Mouse (Mus musculus): Measurements from ENCODE around the gene Sh3gl3. TPM values are rescaled to one million over a fixed set of nuclear protein-coding genes. Genes with fewer than 3 reads are reported as not detected.

Gene Sh3gl3
- total RNA-seq (2022), result 10 to 100 TPM in 1 of 4 experiments, 1 to 10 TPM in 3; 7.7 to 10.7 (median 8.6) TPM

DNA sequence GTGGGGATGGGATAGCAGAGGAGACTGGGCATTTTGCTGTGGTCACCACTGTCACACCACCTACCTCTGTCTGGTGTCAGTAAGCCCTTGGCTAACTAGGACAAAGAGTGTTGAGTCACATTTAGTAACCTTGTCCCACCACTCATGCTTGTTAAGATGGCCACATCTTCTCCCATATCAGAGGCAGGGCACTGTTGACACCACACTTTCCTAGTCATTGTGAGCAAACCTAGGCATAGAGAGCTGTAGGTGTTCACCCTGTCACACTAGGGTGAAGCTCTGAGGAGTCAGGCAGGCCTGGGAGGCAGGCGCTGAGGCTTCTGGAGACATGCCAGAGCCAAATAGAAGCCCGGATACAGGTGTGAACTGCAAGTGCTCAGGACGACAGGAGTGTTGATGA lies at the start of gene Sh3gl3:
Gene Sh3gl3 (plus strand): TSS at position 301 of the 400 bp plus-strand sequence.
- DNase-seq, result no peak

DNA sequence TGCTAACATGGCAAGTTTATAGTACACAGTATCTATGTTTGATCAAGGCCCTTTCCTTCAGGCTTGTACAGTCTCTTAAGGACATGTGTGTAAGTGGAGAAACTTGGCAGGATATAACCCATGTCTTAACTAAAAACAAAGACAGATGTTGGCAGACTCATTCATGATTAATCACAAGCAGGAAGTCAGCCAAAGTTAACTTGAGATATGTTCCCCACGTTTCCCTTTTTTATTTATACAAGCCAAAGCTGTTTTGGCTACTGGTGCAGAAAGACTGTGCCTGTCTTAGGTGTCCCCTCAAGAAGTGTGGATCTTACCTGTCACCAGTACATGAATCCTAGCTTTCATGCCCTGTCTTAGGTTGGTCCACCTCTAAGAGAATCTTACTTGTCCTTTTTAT lies 35.4 kb upstream of the Sh3gl3 start:
- DNase-seq, result no peak

DNA sequence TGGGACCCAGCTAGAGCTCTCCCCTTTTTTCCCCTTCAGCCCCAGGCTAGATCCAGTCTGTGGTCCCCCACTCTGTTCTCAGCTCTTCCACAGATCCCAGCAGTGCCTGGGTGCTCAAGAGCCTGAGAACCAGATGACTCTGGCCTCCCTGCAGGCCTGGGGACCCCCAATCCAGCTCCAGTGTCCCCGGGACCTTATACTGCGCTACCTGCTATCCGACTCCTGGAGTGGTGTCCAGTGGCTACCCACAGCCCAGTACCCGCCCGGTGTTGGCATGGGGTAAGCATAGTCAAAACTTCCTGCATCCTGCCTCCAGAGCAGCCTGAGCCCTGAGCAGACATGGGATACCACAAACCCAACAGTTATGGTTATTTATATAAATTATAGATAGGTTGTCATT lies 26.5 kb upstream of the Sh3gl3 start:
- no peak for DNase-seq

DNA sequence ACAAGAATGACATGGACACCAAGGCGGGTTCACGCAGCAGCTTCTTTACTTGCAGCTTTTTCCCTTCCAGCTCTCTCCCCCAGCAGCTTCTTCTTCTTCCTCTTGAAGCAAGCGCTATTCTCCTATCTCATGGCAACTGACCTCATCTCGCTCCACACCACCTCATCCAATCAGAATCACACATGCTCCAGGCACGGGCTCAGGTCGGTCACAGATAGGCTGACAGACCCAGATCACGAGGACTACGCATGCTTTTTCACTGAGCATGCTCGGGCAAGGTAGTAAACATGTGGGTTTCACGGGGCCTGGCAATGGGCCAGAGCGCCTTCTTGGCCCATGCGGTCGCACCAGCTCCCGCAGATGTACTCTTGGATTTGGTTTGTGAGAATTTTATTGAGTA lies 9.0 kb upstream of the Sh3gl3 start:
- no peak for DNase-seq

DNA sequence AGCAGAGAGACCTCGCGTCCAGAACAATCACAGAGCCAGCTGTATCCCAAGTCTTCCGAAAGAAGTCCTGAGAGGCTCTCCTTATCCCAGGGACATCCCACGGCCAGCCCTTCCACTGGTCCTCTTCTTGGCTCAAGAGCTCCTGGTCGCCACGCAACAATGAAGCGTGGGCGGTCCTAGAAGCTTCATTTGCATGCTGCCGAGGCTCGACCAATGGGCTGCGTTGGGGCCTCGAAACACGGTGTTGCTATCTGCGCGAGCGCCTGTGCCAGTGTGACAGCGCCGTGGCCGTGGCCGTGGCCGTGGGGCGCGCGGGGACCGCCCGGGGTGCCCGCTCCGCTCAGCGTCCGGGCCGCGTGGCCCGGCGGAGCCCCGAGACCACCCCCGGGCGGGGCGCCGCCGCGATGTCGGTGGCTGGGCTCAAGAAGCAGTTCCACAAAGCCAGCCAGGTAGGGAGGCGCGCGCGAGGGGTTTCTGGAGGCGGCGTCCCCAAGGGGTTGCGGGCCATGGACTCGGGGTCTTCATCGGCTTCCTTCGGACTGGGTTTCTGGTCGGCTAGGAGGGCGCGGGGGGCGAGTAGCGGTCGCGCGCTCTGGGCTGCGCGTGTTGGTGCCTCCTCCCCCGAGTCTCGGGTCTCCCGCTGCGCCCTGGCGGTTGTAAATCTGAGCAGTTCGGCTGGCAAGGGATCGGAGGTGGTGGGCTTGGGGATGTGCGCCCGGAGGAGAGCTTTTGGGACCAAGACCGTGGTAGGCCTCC lies 1.1 kb downstream of the Sh3gl3 start:
- DNase-seq, result peak; percentile 80

DNA sequence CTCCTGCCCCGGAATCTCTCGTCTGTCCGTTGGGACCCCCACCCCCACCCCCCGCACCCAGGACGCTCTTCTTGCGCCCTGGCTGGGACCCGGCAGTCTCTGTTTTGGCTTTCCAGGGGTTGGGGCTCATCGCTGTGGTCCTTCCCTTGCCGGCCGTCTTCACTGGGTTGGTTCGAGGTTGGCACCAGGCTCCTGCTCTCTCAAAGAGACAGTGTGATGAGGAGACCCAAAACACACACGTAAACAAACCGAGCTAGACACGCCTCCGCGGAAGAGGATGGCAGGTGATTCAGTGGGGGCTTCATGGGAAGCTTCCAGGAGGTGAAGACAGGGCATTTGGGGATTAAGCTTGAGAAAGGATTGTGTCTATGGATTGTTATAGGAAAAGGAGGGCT lies 1.7 kb downstream of the Sh3gl3 start:
- no peak for DNase-seq

DNA sequence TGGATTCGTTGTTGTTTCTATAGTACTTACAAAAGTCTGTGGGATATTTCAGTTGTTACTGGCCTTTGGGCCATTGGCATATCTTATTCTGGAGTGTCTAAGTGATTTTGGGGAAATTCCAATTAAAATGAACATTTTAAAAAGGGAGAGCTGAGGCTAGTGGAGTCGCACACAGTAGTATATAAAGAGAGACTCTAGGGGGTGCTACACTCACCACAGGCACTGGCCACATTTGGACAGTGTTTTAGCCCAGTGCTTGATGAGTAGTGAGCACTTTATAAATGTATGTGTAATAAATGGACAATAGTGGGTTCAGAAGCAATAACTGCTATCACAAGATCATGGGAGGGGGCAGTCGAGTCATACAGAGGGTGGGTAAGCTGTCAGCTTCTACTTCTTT lies 2.6 kb downstream of the Sh3gl3 start:
- DNase-seq, result no peak

DNA sequence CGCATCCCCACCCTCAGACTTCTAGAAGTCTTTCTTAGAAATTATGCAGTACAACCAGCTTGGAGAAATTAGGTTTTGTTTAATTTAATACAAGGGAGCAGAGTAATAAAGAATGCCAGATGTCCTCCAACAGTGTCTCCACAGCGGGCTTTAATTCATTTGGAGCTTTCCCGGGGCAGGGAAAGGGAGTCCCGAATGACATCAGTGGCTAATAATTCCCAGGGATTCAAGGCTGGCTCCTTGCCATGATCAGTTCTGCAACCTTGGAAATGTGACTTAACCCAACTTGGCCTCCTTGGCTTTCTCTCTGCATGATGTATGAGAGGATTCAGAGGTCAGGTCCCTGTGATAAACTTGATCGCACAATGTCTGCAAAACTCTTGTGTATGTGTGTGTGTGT lies 3.7 kb downstream of the Sh3gl3 start:
- peak; percentile 60 for DNase-seq

DNA sequence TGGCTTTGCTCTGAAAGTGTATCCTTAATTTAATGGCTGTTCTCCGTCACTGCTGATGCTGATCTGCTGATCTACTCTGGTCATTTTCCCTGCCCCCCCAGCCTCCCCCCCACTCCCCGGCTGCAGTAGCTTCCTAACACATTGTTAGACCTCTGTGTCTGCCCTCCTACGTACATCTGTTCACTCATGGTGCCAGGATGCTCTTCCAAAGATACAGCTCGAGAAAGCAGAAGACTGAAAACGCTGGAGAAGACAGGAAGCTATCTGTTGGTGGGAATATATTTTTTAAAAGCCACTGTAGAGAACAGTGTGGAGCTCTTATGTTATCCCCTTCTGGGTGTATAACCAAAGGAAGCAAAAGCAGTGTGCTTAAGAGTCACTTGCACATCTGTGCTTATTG lies 7.3 kb downstream of the Sh3gl3 start:
- DNase-seq, result no peak

DNA sequence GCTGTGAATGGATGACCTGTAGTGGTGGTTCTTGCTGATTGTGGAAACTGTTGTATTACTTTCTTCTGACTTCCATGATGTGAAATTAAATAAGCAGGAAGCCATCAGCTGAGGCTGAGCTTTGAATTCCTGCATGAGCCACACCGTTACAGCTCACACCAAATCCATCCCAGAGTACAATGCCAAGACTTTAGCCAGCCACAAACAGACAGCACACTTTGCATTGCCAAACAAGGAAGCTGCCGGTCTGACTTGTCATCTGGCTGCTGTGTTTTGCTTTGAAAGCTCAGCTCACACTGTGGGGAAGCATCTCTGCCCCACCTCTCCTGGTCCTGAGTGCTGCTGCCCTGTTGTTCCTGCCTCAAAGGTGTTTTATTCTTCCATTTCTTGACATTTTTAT lies 9.1 kb downstream of the Sh3gl3 start:
- DNase-seq, result no peak

DNA sequence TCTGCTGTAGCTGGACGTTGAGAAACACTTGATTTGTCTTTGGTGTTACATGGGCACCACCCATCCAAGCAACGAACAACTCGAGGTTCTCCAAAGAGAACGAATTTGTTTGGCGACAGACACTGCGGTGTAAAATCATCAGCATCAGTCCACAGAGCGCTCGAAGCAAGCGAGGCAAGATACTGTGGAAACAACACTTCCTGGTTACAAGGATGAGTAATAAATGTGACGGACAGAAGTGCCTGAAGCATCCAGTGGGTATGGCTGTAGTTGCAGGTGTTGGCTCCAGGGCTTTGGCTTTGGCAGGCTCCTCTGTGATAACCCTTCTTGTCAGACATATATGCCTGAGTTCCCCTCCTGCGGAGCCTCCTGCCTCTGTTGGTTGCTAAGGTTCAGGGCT lies 18.0 kb downstream of the Sh3gl3 start:
- no peak for DNase-seq

DNA sequence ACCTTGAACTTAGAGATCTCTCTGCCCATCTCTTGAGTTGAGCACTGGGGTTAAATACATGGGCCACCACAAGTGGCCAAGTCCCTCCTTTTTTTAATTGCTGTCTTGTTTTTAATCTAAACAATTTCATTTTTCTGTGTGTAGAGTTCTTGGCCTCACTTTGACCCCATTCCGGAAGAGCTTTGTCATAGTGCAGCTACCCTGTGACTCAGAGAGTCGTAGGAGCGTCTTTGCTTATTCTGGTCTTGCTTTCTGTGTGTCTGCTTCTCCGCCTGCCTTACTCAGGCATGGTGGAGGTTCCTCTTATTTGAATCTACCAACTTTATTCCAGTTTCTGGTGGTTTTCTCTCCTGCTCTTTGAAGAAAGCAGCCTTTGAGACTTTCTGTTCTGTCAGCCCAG lies 18.9 kb downstream of the Sh3gl3 start:
- DNase-seq, result no peak

DNA sequence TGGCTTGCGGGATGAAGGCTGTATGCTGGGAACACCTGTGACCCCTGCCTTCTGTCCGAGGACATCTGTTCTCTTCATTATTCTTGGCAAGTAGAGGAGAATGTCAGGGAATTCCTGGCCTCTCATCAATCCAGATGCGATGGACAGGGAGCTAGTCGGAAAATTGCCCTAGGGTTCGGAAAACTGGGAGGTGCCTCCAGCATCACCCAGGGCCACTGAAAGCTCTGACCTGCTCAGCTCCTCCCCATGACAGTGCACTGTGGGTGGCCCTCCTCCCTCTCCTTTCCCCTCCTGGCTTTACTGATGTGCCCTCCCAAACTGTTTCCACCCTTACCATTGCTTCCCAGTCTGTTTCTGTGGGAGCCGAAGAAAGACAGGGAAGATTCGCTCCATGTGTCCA lies 29.5 kb downstream of the Sh3gl3 start:
- no peak for DNase-seq

DNA sequence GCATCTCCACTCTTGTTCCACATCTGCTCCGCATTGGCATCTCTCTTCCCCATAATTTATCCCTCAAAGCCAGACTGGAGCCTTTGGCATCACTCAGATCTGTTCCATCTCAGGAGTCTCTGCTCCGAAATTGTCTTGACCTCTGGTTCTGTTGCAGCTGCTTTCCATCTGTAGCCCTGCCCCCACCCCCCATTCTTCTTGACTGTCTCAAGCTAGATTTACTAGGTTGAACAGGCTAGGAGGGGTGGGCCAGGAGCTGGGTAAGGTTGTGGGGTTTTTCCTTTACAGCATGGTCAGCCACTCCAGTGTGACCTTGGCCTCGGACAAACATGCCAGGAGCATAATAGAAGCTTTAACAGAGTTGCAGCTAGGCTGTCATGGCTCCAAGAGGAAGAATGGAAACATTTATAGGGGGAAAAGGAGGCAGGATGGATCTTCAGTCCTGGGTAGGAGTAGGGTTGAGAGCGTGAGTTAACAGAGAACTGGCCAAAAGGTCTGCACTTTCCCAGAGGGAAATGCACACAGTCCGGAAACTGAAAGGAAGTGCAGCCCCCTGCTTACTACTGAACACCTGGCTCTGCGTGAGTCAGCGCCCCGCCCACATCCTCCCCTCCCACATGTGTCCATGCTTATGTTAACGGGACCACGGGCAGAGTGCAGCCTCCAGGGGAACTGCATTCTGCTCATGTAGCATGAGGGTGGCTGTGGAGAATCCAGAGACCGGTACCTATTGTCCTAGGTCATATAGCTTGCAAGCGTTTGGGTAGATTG lies 30.6 kb downstream of the Sh3gl3 start:
- no peak for DNase-seq

DNA sequence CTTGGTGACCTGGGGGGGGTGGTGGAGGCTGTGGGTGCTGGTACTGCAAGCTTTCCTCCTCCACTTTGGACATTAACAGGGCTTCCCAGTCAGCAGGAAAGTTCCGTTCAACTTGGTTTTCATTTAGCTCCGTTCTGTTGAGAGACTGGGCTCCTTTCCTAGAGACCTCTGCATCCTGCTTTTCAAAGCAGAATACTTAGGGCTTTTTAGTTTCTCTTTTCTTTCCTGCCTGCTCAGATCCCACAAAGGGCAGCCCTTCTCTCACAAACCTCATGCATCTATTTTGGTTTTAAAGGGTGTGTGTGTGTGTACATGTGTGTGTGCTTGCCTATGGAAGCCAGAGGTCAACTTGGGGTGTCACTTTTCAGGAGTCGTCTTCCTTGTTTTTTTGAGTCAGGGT lies 31.3 kb downstream of the Sh3gl3 start:
- no peak for DNase-seq

DNA sequence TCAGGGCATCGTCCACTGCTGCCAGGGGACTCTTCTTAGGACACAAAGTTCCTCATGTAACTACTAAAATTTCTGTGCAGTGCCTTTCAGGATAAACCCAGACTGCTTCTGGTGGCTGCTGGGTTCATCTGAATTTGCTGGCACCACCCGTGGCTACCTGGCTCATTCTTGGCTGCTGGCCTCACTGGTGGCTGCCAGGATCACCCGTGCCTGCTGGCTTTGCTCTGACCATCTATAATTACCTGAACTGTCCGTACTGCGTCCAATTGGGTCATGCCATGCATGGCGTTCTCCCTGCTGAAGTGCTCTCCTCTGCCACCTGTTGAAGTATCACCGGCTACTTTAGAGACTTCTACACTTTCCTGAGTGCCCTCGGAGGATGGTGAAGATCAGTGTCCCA lies 33.1 kb downstream of the Sh3gl3 start:
- no peak for DNase-seq

DNA sequence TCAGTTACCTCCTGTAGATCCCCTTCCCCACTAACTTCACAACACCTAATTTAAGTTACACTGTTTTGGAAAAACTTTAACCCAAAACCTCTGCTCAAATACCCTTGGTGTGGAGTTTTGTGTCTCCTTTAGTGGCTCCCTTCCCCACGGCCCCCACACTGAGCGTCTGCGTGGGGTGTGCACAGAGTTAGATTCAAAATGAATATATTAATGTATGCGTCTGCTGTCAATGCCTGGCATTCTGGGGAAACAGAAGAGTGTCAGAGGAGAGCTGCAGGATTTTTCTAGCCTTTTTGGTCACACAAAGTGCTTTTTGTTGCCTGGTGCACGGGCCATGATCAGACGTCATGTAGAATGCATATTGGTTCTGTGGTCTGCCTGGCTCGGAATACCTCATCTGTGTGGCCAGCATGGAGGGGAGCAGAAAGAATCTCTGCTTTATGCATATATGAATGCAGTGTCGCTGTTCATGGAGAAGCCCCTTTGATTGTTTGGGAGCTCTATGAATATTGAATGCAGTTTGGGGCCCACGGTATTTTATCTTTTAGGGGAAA lies 47.8 kb downstream of the Sh3gl3 start:
- no peak for DNase-seq

DNA sequence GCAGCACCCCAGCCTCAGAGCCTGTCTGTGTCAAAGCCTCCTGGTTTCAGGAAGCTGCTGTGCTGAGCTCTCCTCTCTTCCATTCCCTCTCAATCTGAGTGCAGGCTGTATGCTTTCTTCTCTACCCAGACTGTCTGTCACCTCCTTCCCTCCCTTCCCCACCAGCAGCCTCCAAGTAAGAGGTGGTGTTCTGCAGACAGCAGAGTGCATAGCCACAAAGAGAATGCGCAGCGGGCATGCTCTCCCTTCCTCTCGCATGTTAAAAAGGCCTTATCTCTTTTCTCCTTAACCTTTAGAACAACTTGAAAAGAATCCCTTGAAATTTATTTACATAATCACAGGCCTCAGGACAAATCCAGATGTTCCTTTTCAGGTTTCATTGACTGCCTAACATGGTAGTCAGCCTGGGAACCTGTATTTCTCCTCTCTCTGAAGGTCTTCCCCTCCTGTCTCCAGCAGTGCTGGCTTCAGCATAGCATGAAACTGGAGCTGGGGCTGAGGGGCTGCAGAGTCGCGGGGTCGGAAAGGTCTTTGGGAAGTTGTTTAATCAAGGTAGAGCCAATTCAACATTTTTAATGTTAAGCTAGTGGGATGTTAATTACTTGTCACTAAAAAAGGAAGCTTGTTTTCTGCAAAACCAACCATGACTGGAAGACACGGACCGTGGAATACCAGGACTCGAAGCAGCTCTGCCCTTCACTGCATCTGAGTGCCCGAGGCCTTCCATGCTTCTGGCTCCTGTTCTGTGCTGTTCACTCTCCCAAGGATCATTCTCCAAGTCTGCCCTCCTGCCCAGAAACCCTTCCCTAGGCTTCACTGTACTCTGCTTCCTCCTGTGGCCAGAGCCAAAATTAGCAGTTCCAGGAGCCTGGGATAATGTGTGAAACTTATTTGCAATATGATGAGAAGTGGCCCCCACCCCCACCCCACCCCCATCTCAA lies 50.5 kb downstream of the Sh3gl3 start:
- DNase-seq, result no peak

DNA sequence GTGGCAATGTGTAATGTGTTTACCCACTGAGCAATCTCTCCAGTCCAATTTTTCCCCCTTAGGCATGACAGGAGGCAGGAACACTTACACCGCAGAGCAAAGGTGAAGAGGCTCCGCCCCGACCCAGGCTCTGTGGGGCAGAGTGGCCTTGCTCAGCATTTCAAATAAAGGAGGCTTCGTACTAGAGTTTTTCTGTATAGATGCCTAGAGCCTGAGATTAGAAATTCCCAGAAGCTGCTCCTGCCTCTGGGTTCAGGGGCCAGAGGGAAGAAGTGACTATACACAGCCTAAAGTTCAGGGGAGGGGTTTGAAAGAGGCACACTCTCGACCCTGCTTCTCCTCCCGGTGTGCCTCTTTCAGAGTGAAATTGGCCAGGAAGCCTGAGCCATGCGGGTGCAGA lies 59.6 kb downstream of the Sh3gl3 start:
- DNase-seq, result no peak

DNA sequence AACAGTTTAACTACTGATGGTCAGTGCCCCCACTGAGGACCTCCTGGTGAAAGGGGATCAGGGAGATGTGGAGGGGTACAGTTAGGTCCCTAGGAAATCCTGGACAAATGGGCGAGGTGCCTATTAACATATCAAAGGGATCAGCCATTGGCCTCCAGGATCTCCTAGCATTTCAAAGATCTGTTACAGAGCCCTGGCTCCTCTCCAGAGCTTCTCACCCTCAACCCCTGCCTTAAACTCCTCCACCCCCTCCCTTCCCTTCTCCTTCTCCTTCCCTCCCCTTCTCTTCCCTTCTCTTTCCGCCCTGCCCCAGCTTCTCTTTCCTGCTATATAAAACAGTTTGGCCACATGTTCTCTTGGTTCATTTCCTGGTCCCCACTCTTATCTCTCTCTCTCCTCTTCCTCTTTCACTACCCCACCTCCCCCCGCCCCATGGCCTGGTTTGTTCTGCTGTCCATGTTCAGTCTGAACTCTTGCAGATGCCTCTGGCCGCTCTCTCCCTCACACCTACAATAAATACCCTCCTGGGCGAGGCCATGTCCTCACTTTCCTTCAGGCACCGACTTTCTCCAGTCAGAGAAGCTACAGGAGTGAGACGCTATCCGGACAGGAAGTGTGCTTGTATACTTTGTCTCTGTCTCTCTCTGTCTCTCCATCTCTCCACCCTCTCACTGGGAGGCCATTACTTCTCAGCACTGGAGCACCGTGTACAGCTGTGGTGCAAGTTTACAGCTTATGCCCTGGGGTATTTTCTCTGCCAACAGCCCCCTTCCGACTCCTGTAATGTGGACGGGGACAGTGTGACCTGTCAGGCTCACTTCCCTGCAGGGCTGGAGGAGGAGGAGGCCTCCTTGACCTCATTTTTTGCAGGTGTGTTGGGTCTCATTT lies 60.6 kb downstream of the Sh3gl3 start:
- no peak for DNase-seq

DNA sequence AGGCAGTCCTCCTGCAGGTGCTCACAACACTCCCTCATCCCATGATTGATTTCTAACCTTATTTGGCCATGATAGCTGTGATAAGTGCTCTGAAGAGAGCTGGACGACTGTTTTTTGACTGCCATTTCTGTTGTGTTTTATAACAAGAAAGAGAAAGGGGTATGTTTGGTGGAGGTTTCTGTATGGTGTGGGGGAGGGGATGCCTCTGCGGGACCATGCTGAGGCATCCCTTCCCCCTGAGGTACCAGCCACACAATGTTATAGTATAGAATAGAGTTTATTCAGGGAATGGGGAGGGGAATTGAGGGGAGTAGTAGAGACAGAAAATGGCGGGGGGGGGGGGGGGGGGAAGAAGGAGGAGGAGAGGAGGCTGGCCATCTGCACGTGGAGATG lies 61.3 kb downstream of the Sh3gl3 start:
- DNase-seq, result no peak

DNA sequence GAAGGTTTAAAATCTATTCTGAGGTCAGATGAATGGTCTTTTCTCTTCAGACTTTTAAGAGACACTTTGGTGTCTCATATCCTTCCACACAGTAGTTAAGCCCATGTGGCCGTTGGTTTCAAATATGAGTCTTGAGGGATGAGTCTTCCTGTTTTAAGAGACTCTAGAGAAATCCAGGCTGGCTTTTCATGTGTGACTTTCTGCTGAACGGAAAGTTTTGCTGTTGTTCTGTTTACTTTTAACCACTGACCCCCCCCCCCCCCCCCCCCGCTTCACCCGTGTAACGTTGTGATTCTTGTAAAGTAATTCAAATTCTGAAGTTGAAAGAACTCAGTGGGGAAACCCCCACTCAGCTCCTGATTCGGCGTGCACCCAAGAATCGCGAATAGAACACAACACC lies 61.8 kb downstream of the Sh3gl3 start:
- DNase-seq, result no peak
